Mouse (Mus musculus): ENCODE measurements around the gene Crocc2.

- TF ChIP-seq POLR2A (IDR thresholded peaks at IDR 0.05; ENCODE audit: insufficient read depth, low read depth, low read length), result no peak
- TF ChIP-seq CTCF (IDR thresholded peaks at IDR 0.05; ENCODE audit: insufficient read depth, low read depth, low read length), result no peak
Measured at GRCm38 (mm10) chr1:93135036-93135526, 33.4 kb upstream of the Crocc2 start, which contains the start of gene Agxt.
